Mouse (Mus musculus): ENCODE results near the gene Zkscan7.
A peak's percentile ranks its signal among the peaks of the same experiment; 100 is the strongest.

Gene Zkscan7

DNA sequence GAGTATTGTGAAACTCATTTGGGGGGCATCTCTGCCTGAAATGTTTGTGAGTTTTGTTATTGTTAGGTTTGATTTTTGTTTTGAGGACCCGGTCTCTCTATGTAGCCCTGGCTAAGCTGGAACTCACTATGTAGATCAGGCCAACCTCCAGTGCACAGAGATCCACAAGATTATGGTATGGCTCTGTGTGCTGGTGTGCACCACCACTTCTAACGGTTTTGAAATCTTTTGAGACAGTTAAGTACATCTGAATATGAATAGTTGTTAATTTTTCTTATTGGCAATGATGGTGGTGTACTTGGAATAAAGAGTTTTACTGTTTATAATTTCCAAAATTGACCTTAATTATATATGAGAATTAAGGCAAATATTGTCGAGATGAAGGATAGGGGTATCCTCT lies 37.0 kb downstream of the Zkscan7 start:
- DNase-seq, result no peak

- DNase-seq, result peak; percentile 77
These were observed 37.5 kb downstream of the Zkscan7 start, which contains the start of gene Zfp105 for GRCm38 (mm10) chr9:122922936-122923381. Zfp105 (plus strand) TSS chr9:122923072.

DNA sequence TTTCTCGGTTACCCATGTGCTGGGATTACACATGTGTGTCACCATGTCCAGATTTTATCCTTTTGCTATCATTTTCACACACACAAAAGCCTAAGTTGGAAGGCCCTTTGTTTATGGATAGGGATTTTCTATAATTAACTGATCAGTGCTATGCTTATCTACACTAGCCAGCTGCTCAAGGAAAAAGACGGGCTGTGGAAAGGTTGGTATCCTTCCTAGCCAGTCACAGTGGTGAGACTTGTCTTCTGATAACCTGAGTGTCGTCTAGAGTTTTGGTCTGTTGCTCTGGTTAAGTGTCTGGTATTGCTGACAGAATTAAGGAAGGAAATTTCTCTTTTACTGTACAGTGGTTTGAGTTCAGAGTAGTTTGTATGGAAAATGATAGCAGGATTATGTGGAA lies 43.4 kb downstream of the Zkscan7 start:
- no peak for DNase-seq
